Mouse (Mus musculus) liver, embryonic 18 days (tissue): ENCODE data around the gene Klk1b1. TPM values are rescaled to one million over a fixed set of nuclear protein-coding genes. Genes with fewer than 3 reads are reported as not detected.

Experiments
- polyA plus RNA-seq: library from polyadenylated mRNA; depleted of rRNA; stranded (reverse); fragments of >200 nt; gene quantifications from 2 replicates; pipeline ENCODE4 v1.2.3, GENCODE M21; 2012; rRNA removed

Klk1b1 gene
- not detected in 2 replicates for polyA plus RNA-seq

DNA sequence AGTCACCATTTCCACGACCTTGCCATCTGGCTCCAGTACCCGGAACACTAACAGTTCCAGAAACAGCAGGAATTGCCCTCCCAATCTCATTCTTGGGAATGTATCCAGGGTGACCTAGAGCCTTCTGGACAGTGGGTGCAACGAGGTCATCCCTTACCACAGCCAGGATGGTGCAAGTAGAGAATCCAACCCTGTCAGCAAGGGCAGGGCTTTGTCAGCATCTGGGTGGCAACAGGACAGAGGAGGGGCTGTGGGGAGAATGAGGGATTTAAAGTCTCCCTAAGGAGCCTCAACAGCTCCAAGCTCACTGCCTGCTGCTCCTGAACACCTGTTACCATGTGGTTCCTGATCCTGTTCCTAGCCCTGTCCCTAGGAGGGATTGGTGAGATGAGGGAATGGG, at the start of gene Klk1b1:
Gene Klk1b1, plus strand, starts transcription at position 301 of the 400 bp plus-strand sequence.

DNA sequence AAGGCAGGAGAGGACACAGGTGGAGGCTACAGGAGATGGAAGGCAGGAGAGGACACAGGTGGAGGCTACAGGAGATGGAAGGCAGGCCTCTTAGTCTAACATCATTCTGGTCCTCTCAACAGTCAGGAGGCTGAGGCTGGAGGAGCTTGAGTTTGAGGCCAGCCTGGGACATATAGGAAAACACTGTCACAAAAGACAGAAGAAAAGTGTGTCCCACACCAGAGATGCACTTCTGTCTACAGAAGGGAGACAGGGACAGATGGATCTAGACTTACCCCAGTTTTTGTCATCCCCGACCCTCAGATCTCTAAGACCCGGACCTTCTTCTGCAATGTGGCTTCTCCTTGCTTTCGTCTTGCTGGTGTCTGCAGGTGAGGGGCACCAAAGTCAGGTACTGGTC, 33.1 kb upstream of the Klk1b1 start, which contains the start of gene Klk15:
Gene Klk15, plus strand, starts transcription at position 301 of the 400 bp plus-strand sequence.

DNA sequence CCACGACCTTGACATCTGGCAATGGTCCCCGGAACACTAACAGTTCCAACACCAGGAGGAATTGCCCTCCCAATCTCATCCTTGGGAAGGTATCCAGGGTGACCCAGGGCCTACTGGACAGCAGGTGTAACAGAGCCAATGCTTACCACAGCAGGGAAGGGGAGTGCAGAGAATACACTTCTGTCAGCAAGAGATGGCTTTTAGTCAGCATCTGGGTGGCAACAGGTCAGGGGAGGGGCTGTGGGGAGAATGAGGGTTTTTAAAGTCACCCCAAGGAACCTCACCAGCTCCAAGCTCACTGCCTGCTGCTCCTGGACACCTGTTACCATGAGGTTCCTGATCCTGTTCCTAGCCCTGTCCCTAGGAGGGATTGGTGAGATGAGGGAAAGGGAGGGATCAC, 16.2 kb upstream of the Klk1b1 start, which contains the start of gene Klk1b8:
Gene Klk1b8, plus strand, starts transcription at position 301 of the 400 bp plus-strand sequence.

DNA sequence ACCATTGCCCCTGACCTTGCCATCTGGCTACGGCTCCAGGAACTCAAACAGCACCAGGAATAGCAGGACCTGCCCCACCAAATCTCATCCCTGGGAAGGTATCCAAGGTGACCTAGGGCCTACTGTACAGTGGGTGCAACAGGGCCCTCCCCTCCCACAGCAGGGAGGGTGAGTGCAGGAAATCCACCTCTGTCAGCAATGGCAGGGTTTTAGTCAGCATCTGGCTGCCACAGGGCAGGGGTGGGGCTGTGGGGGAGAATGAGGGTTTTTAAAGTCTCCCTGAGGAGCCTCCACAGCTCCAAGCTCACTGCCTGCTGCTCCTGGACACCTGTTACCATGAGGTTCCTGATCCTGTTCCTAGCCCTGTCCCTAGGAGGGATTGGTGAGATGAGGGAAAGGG, 9.2 kb downstream of the Klk1b1 start, which contains the start of gene Klk1b9:
Gene Klk1b9, plus strand, starts transcription at position 301 of the 400 bp plus-strand sequence.

DNA sequence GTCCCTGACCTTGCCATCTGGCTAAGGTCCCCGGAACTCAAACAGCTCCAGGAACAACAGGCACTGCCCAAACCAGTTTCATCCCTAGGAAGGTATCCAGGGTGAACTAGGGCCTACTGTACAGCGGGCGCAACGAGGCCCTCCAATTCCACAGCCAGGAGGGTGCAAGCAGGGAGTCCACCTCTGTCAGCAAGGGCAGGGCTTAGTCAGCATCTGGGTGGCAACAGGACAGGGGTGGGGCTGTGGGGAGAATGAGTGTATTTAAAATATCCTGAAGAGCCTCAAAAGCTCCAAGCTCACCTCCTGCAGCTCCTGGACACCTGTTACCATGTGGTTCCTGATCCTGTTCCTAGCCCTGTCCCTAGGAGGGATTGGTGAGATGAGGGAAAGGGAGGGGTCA, 29.0 kb downstream of the Klk1b1 start, which contains the start of gene Klk1b11:
Gene Klk1b11, plus strand, starts transcription at position 301 of the 400 bp plus-strand sequence.

DNA sequence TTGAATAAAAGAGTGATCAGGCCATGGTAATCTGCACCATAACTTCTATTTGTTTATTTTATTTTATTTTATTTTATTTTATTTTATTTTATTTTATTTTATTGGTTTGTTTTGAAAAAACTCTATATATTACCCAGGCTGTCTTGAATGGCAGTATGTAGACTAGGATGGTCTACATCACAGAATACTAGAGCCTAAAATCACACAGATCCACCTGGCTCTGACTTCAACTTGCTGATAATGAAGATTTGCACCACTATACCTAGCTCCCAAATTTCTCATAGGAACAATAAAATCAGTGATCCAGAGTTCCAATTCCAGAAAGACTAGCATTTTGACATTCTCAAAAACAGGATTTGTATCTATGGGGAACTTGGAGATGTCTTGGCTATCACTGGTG, 45.3 kb downstream of the Klk1b1 start, which contains the start of gene Klk1b26:
Gene Klk1b26, plus strand, starts transcription at position 301 of the 400 bp plus-strand sequence.

Other genes with a start within 250 kb of the Klk1b1 start
- not detected in 2 replicates for gene Klk12, start 197.9 kb upstream of the Klk1b1 start, polyA plus RNA-seq
- not detected in 2 replicates for gene Klk11, start 192.1 kb upstream of the Klk1b1 start, polyA plus RNA-seq
- gene Klk10, start 185.7 kb upstream of the Klk1b1 start, polyA plus RNA-seq: 0.02 and 0.07 TPM in 2 replicates
- not detected in 2 replicates for gene Klk9, start 174.9 kb upstream of the Klk1b1 start, polyA plus RNA-seq
- gene Klk8, start 169.2 kb upstream of the Klk1b1 start, polyA plus RNA-seq: 3.3 and 3.8 TPM in 2 replicates
- not detected in 2 replicates for gene Klk7, start 155.5 kb upstream of the Klk1b1 start, polyA plus RNA-seq
- gene Klk6, start 142.3 kb upstream of the Klk1b1 start, polyA plus RNA-seq: not detected in 2 replicates
- not detected in 2 replicates for gene Klk5, start 124.8 kb upstream of the Klk1b1 start, polyA plus RNA-seq
- gene Klk4, start 85.6 kb upstream of the Klk1b1 start, polyA plus RNA-seq: not detected in 2 replicates
- gene Klk15, start 33.0 kb upstream of the Klk1b1 start, polyA plus RNA-seq: not detected in 2 replicates
- gene Klk1b8, start 16.1 kb upstream of the Klk1b1 start, polyA plus RNA-seq: not detected in 2 replicates
- gene Klk1b9, start 9.3 kb downstream of the Klk1b1 start, polyA plus RNA-seq: not detected in 2 replicates
- not detected in 2 replicates for gene Klk1b11, start 29.1 kb downstream of the Klk1b1 start, polyA plus RNA-seq
- not detected in 2 replicates for gene Klk1b26, start 45.4 kb downstream of the Klk1b1 start, polyA plus RNA-seq
- 0.07 and 0.10 TPM in 2 replicates for gene Klk1b27, start 85.5 kb downstream of the Klk1b1 start, polyA plus RNA-seq
- gene Klk1b21, start 135.6 kb downstream of the Klk1b1 start, polyA plus RNA-seq: not detected in 2 replicates
- gene Klk1b22, start 145.9 kb downstream of the Klk1b1 start, polyA plus RNA-seq: not detected in 2 replicates
- gene Klk1b16, start 170.0 kb downstream of the Klk1b1 start, polyA plus RNA-seq: not detected in 2 replicates
- not detected in 2 replicates for gene Klk1b24, start 221.5 kb downstream of the Klk1b1 start, polyA plus RNA-seq
- not detected in 2 replicates for gene Klk1b3, start 231.4 kb downstream of the Klk1b1 start, polyA plus RNA-seq
- gene Klk1b4, start 240.7 kb downstream of the Klk1b1 start, polyA plus RNA-seq: 0.13 and 0.50 TPM in 2 replicates
- gene Klk1b5, start 249.2 kb downstream of the Klk1b1 start, polyA plus RNA-seq: not detected in 2 replicates